Mouse (Mus musculus) ES-E14 (cell line): ENCODE data around the gene Hoxa5.

Source experiments
- CHD2 ChIP-seq: IDR thresholded peaks from 2 replicates; pipeline ENCODE4 v1.6.1; 2014; ENCODE audit warnings: mild to moderate bottlenecking, low read depth, low read length, inconsistent platforms
- ZC3H11A ChIP-seq: IDR thresholded peaks from 2 replicates; pipeline ENCODE4 v1.6.1; 2012; ENCODE audit warnings: low read depth, mild to moderate bottlenecking, inconsistent platforms, low read length, borderline replicate concordance
- ZNF384 ChIP-seq: IDR thresholded peaks from 2 replicates; pipeline ENCODE4 v1.6.1; 2012; ENCODE audit warnings: low read depth, low read length, inconsistent platforms

GRCm38 (mm10) chr6:52159164-52159761 is 45.1 kb downstream of the Hoxa5 start:
- TF ChIP-seq ZNF384 (no peak), ZC3H11A (no peak), CHD2 (no peak)
